Mouse (Mus musculus) bone marrow macrophage, adult 2 months (primary cell): ENCODE measurements around the gene Lrp10. TPM values are rescaled to one million over a fixed set of nuclear protein-coding genes. Genes with fewer than 3 reads are reported as not detected.
A peak's percentile ranks its signal among the peaks of the same experiment; 100 is the strongest.

Source experiments
- H3K27ac ChIP-seq: 2 replicates; pipeline ENCODE4 v1.5.1; 2012; ENCODE audit warnings: low read depth, low read length; ENCODE audit not compliant: insufficient read depth
- H3K4me1 ChIP-seq: 2 replicates; pipeline ENCODE4 v1.6.1; 2012; ENCODE audit warnings: low read length; ENCODE audit not compliant: control insufficient read depth, insufficient read depth
- H3K4me3 ChIP-seq: 2 replicates; pipeline ENCODE4 v1.5.1; 2012; ENCODE audit warnings: mild to moderate bottlenecking, low read length, moderate library complexity; ENCODE audit not compliant: insufficient read depth
- CTCF ChIP-seq: IDR thresholded peaks from 2 replicates; pipeline ENCODE4 v1.5.1; 2012; ENCODE audit warnings: low read depth, mild to moderate bottlenecking, low read length, moderate library complexity
- POLR2A ChIP-seq: IDR thresholded peaks from 2 replicates; pipeline ENCODE4 v1.6.1; 2012; ENCODE audit warnings: mild to moderate bottlenecking, low read depth, low read length, borderline replicate concordance
- polyA plus RNA-seq: library from polyadenylated mRNA; stranded (reverse); fragments of >200 nt; gene quantifications from 2 replicates; pipeline ENCODE4 v1.2.4, GENCODE M21; 2012; ENCODE audit not compliant: missing spikeins, insufficient read depth, insufficient read length

Gene Lrp10
- polyA plus RNA-seq, 1 experiment, result 81.2 TPM

DNA sequence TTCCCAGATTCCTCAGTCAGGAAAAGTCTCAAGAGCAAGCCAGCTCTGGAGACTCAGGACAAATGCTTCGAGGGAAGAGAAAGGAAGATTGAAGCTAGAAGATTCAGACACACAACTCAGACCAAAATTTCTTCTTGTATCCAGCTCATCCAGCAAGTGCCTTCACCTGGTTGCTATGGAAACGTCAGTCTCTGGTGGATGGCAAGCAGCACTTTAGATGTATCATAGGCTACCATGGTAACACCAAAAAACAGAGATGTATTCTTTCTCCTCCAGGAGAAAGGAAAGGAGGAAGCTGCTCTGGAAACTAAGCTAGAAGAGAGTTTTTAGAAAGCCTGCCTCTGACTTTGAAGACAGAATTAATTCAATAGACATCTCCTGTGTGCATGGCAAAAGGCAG, 23.8 kb downstream of the Lrp10 start:
- no peak overlapping the region for H3K4me3 ChIP-seq
- TF ChIP-seq CTCF (no peak), POLR2A (no peak)
- H3K4me1 ChIP-seq, result peaks cover 5% of the 10 kb centered on the region
- H3K27ac ChIP-seq, result no peak overlapping the region

DNA sequence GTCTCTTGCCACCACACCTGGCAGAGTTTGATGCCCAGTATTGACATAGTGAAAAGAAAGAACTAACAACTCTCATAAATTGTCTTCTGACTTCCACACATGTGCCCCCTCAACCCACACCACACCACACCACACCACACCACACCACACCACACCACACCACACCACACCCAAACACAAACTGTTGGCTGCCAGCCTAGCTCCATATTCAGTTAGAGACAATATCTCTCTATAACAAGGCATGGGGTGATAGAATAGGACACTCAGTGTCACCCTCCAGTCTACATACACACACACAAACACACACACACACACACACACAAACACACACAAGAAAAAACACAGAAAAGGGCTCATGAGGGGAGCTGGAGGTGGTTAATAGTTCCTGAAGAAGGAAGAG, 24.4 kb downstream of the Lrp10 start:
- no peak overlapping the region for H3K27ac ChIP-seq
- no peak overlapping the region for H3K4me3 ChIP-seq
- H3K4me1 ChIP-seq, result peaks cover 9% of the 10 kb centered on the region
- TF ChIP-seq POLR2A, result no peak
- no peak for TF ChIP-seq CTCF

DNA sequence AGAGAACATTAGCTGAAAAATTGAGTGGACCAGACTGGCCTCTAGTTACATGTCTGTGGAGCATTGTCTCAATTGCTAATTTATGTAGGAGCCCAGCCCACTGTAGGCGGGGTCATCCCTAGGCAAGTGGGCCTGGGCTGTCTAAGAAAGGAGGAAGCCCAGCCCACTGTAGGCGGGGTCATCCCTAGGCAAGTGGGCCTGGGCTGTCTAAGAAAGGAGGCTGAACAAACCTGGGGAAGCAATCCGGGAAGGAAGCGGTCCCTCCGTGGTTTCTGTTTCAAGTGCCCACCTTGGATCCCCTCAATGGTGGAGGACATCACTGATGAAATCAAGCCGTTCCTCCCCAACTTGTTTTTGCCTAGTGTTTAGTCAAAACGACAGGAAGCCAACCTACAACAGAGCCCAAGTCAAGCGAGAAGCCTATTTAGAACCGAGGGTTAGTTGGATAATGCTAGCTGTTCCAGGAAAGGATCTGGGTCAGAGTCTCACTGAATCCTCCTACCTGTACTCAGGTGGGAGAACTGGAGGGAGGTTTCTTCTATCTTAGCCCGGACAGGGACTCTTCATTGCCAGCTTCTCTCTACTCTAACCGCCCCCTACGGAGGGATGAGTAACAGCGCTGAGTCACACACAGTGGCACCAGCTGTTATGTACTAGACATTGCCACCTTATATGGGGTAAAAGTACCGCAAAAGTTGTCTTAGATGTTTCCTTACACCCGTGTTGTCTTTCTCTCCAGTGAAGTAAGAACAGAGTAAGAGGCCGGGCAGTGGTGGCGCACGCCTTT, 28.6 kb downstream of the Lrp10 start:
- TF ChIP-seq CTCF, result no peak
- no peak for TF ChIP-seq POLR2A
- peak overlapping the region; percentile 40 for H3K4me3 ChIP-seq
- H3K27ac ChIP-seq, result no peak overlapping the region
- peaks cover 15% of the 10 kb centered on the region for H3K4me1 ChIP-seq

GRCm38 (mm10) chr14:54493236-54493635, 29.3 kb downstream of the Lrp10 start:
- H3K4me1 ChIP-seq, result peaks cover 15% of the 10 kb centered on the region
- no peak overlapping the region for H3K4me3 ChIP-seq
- no peak overlapping the region for H3K27ac ChIP-seq
- no peak for TF ChIP-seq POLR2A
- no peak for TF ChIP-seq CTCF

GRCm38 (mm10) chr14:54494234-54494633, 30.3 kb downstream of the Lrp10 start:
- Histone ChIP-seq H3K4me3 (no peak overlapping the region), H3K27ac (no peak overlapping the region), H3K4me1 (peaks cover 15% of the 10 kb centered on the region)
- TF ChIP-seq POLR2A (no peak), CTCF (peak; percentile 86)

- no peak overlapping the region for H3K27ac ChIP-seq
- H3K4me1 ChIP-seq, result peaks cover 15% of the 10 kb centered on the region
- no peak overlapping the region for H3K4me3 ChIP-seq
- TF ChIP-seq POLR2A (no peak), CTCF (no peak)
Measured at GRCm38 (mm10) chr14:54496706-54497105, 32.8 kb downstream of the Lrp10 start.

DNA sequence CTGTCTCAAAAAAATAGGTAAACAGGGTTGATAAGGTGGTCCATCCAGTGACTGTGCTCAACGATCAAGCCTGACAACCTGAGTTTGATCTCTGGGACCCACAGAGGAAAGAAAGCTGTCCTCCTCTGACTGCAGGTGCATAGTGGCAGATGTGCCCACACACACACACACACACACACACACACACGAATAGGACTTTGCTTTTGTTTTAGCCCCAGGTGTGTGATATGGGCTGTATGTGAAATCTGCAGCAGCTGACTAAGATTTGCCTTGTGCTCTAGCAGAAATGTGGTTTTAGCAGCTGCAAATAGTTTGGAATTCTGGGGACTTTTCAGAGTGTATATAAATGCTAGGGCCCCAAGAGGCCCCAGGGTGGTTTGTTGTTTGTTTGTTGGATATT, 35.4 kb downstream of the Lrp10 start:
- H3K27ac ChIP-seq, result no peak overlapping the region
- no peaks in the 10 kb centered on the region for H3K4me1 ChIP-seq
- TF ChIP-seq CTCF (no peak), POLR2A (no peak)
- no peak overlapping the region for H3K4me3 ChIP-seq

- Histone ChIP-seq H3K4me3 (no peak overlapping the region), H3K4me1 (no peaks in the 10 kb centered on the region), H3K27ac (no peak overlapping the region)
- no peak for TF ChIP-seq POLR2A
- TF ChIP-seq CTCF, result no peak
Measured at GRCm38 (mm10) chr14:54501365-54501764, 37.4 kb downstream of the Lrp10 start.

DNA sequence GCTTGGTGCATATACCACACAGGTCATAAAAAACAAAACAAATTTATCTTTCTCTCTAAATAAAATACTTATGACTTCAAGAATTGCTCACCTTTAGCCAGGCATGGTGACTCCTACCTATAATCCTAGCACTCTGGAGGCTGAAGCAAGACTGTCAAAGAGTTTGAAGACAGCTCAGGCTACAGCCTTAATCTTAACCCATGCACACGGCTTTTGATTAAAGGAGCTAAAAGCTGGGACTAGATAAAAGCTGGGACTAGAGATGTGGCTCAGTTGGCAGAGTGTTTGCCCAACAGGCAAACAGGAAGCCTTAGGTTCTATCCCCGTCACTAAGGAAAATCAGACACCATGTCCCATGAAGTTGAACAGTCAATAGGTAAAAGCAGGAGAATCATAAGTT, 39.2 kb downstream of the Lrp10 start:
- TF ChIP-seq CTCF, result no peak
- no peak for TF ChIP-seq POLR2A
- no peak overlapping the region for H3K27ac ChIP-seq
- no peaks in the 10 kb centered on the region for H3K4me1 ChIP-seq
- no peak overlapping the region for H3K4me3 ChIP-seq

DNA sequence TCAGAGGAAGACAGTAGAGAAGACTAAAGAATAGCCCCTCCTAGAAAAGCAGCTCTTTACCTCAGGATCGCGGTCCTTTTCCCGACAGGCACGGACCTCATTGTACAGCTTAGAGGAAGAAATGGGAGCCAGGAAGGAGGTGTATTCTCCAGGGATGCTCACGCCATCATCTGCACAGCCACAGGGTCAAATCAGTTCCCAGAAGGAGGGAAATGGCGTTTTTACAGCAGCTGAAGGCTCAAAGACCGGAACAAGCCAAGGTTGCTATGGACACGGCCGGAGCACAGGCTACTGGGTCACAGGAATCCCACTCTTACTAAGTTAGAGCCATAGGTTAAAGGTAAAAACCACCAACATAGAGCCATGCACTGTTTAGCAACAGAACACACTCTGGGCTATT, 45.8 kb downstream of the Lrp10 start:
- Histone ChIP-seq H3K4me1 (no peaks in the 10 kb centered on the region), H3K4me3 (no peak overlapping the region), H3K27ac (no peak overlapping the region)
- TF ChIP-seq CTCF (no peak), POLR2A (no peak)
